9 mouse cellular contexts compared by ENCODE assay signal in the genomic region with DNA sequence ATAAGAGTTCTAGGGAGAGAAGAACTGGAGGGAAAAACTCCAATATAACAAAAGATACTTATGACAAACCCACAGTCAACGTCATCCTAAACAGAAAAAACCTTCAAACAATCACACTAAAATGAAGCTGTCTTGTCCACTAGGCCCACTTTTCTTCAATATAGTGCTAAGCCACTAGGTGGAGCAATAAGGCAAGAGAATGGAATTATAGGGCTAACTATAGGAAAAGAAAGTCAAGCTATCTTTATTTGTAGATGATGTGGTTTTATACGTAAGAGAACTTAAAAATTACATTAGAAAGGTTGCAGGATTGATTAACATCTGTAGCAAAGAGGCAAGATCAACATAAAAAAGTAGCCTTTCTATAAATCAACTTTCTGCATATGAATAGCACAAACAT.
A peak's percentile ranks its signal among the peaks of the same experiment; 100 is the strongest.
DNase-seq lines count a peak whose midpoint lies in the region; ATAC-seq lines count a peak whose summit lies in the region.
"Had no signal": no experiment of that assay in that cellular context is flagged by ENCODE, and none has a peak within 500 bp of the region (broad histone marks: within the 10 kb centered on the region; RNA-seq: fewer than 3 reads in every experiment).

No protein-coding gene starts in this region.

- no peaks in the 10 kb centered on the region for H3K27me3 ChIP-seq in embryonic facial prominence, embryonic 14.5 days (replicated peaks; ENCODE audit: control insufficient read depth, insufficient read depth, low read length)
- no peaks in the 10 kb centered on the region for H3K27me3 ChIP-seq in splenic B cell, adult 2 months (ENCODE audit: control insufficient read depth, insufficient read depth, low read length, poor library complexity, severe bottlenecking)
- H3K27me3 ChIP-seq: liver, embryonic 15.5 days had no signal

- H3K36me3 ChIP-seq in embryonic facial prominence, embryonic 14.5 days (ENCODE audit: control insufficient read depth, insufficient read depth, low read length): no peaks in the 10 kb centered on the region
- no peaks in the 10 kb centered on the region for H3K36me3 ChIP-seq in splenic B cell, adult 2 months (ENCODE audit: control insufficient read depth, insufficient read depth, low read length, poor library complexity, severe bottlenecking)
- H3K36me3 ChIP-seq: liver, embryonic 15.5 days had no signal

- ATAC-seq in embryonic facial prominence, embryonic 14.5 days (ENCODE audit: low read depth): no peak

- WGBS in embryonic facial prominence, embryonic 14.5 days: 10% methylated on average over 2 of the region's 2 CpGs

- H3K4me2 ChIP-seq in embryonic facial prominence, embryonic 14.5 days (ENCODE audit: low read depth, low read length): no peak overlapping the region
- H3K4me2 ChIP-seq: liver, embryonic 15.5 days had no signal

- no peaks in the 10 kb centered on the region for H3K9me3 ChIP-seq in embryonic facial prominence, embryonic 14.5 days (ENCODE audit: control insufficient read depth, low read length)
- H3K9me3 ChIP-seq: liver, embryonic 15.5 days had no signal

- no peak overlapping the region for H3K27ac ChIP-seq in embryonic facial prominence, embryonic 14.5 days (replicated peaks; ENCODE audit: low read depth, low read length)
- H3K27ac ChIP-seq: liver, embryonic 15.5 days had no signal

- H3K9ac ChIP-seq in embryonic facial prominence, embryonic 14.5 days (ENCODE audit: low read depth, low read length): no peak overlapping the region
- H3K9ac ChIP-seq: liver, embryonic 15.5 days had no signal

- DNase-seq in adrenal gland, adult 2 months: peak; percentile 5
- DNase-seq in adrenal gland, postnatal 4 days (ENCODE audit: low spot score in 2 of 2): no peak
- DNase-seq in kidney, postnatal 10 days: peak; percentile 9
- DNase-seq in kidney, adult 18-20 months: no peak
- peak; percentile 17 for DNase-seq in ES-CJ7 (ENCODE audit: low read depth, low spot score)
- peak; percentile 52 for DNase-seq in embryonic facial prominence, embryonic 14.5 days (ENCODE audit: low spot score)
- DNase-seq in splenic B cell, adult 2 months (ENCODE audit: low read depth, low spot score): peak; percentile 3
- no peak for DNase-seq in B cell, adult 2 months

- no peak overlapping the region for H3K4me3 ChIP-seq in embryonic facial prominence, embryonic 14.5 days (ENCODE audit: low read depth, low read length)
- H3K4me3 ChIP-seq: liver, embryonic 15.5 days had no signal

- no peaks in the 10 kb centered on the region for H3K4me1 ChIP-seq in embryonic facial prominence, embryonic 14.5 days (ENCODE audit: control insufficient read depth, insufficient read depth, low read length)
- H3K4me1 ChIP-seq: liver, embryonic 15.5 days had no signal

Comparison
In these comparisons a context has a peak if more than half of its experiments do, and no peak if none do; other contexts are left out.
1. DNase-seq: peak in adrenal gland, adult 2 months (single experiment), kidney, postnatal 10 days (single experiment), ES-CJ7 (single experiment), embryonic facial prominence, embryonic 14.5 days (single experiment) and splenic B cell, adult 2 months (single experiment); none in adrenal gland, postnatal 4 days (0 of 2), kidney, adult 18-20 months (single experiment) and B cell, adult 2 months (0 of 2).